Mouse (Mus musculus): ENCODE results near the gene Drg1. TPM values are rescaled to one million over a fixed set of nuclear protein-coding genes. Genes with fewer than 3 reads are reported as not detected.
"Not testable (repeated sequence)": the region's sequence is repeated elsewhere in the genome, so short reads cannot be mapped to it uniquely, and the experiment has no call there.

The Drg1 gene
- polyA plus RNA-seq, 1 experiment from 2014 or later: 132 TPM

GRCm38 (mm10) chr11:3173425-3174318 lies 92.5 kb downstream of the Drg1 start:
- H3K4me2 ChIP-seq (replicated peaks; ENCODE audit: low read depth, low read length); H3K27ac ChIP-seq (ENCODE audit: low read length); H3K4me1 ChIP-seq (ENCODE audit: insufficient read depth, low read depth, low read length); H3K27me3 ChIP-seq (replicated peaks; ENCODE audit: insufficient read depth, low read length); H3K9ac ChIP-seq (replicated peaks; ENCODE audit: low read depth); H3K4me3 ChIP-seq (ENCODE audit: low read depth, low read length); H3K36me3 ChIP-seq (ENCODE audit: insufficient read depth, low read length); H3K9me3 ChIP-seq (ENCODE audit: low read length): not testable (repeated sequence)
- ATAC-seq (peak; percentile 40), DNase-seq (ENCODE audit: low spot score) (peak; percentile 58)
- 75% methylated on average over 11 of the region's 11 CpGs for WGBS

GRCm38 (mm10) chr11:3172526-3172925 lies 93.7 kb downstream of the Drg1 start:
- not testable (repeated sequence) for ATAC-seq; H3K4me3 ChIP-seq (ENCODE audit: low read depth, low read length); H3K4me1 ChIP-seq (ENCODE audit: insufficient read depth, low read depth, low read length); H3K36me3 ChIP-seq (ENCODE audit: insufficient read depth, low read length); H3K9ac ChIP-seq (replicated peaks; ENCODE audit: low read depth); H3K9me3 ChIP-seq (ENCODE audit: low read length); H3K4me2 ChIP-seq (replicated peaks; ENCODE audit: low read depth, low read length); H3K27me3 ChIP-seq (replicated peaks; ENCODE audit: insufficient read depth, low read length); H3K27ac ChIP-seq (ENCODE audit: low read length); DNase-seq (ENCODE audit: low spot score)
- WGBS: 63% methylated on average over 5 of the region's 6 CpGs

GRCm38 (mm10) chr11:3171931-3172330 lies 94.3 kb downstream of the Drg1 start:
- H3K9ac ChIP-seq (replicated peaks; ENCODE audit: low read depth); DNase-seq (ENCODE audit: low spot score); H3K9me3 ChIP-seq (ENCODE audit: low read length); ATAC-seq; H3K27me3 ChIP-seq (replicated peaks; ENCODE audit: insufficient read depth, low read length); H3K4me2 ChIP-seq (replicated peaks; ENCODE audit: low read depth, low read length); H3K4me1 ChIP-seq (ENCODE audit: insufficient read depth, low read depth, low read length); H3K36me3 ChIP-seq (ENCODE audit: insufficient read depth, low read length); H3K4me3 ChIP-seq (ENCODE audit: low read depth, low read length); H3K27ac ChIP-seq (ENCODE audit: low read length): not testable (repeated sequence)
- WGBS: 68% methylated on average over 1 of the region's 1 CpGs

- not testable (repeated sequence) for H3K4me3 ChIP-seq (ENCODE audit: low read depth, low read length); H3K27me3 ChIP-seq (replicated peaks; ENCODE audit: insufficient read depth, low read length); H3K4me1 ChIP-seq (ENCODE audit: insufficient read depth, low read depth, low read length); H3K27ac ChIP-seq (ENCODE audit: low read length); H3K4me2 ChIP-seq (replicated peaks; ENCODE audit: low read depth, low read length); DNase-seq (ENCODE audit: low spot score); H3K36me3 ChIP-seq (ENCODE audit: insufficient read depth, low read length); H3K9ac ChIP-seq (replicated peaks; ENCODE audit: low read depth); H3K9me3 ChIP-seq (ENCODE audit: low read length)
- WGBS: 64% methylated on average over 2 of the region's 2 CpGs
- peak; percentile 13; the same call in 1 of the 2 replicates for ATAC-seq
Observed at GRCm38 (mm10) chr11:3169042-3169441, 97.2 kb downstream of the Drg1 start.

- not testable (repeated sequence) for H3K27me3 ChIP-seq (replicated peaks; ENCODE audit: insufficient read depth, low read length); H3K27ac ChIP-seq (ENCODE audit: low read length); H3K36me3 ChIP-seq (ENCODE audit: insufficient read depth, low read length); H3K9me3 ChIP-seq (ENCODE audit: low read length); H3K4me1 ChIP-seq (ENCODE audit: insufficient read depth, low read depth, low read length); ATAC-seq; H3K4me3 ChIP-seq (ENCODE audit: low read depth, low read length); H3K4me2 ChIP-seq (replicated peaks; ENCODE audit: low read depth, low read length); H3K9ac ChIP-seq (replicated peaks; ENCODE audit: low read depth)
- 65% methylated on average over 4 of the region's 4 CpGs for WGBS
- peak; percentile 24 for DNase-seq (ENCODE audit: low spot score)
Observed at GRCm38 (mm10) chr11:3167571-3168001, 98.6 kb downstream of the Drg1 start.

GRCm38 (mm10) chr11:3167129-3167528 lies 99.1 kb downstream of the Drg1 start:
- not testable (repeated sequence) for H3K4me3 ChIP-seq (ENCODE audit: low read depth, low read length); H3K36me3 ChIP-seq (ENCODE audit: insufficient read depth, low read length); ATAC-seq; H3K27ac ChIP-seq (ENCODE audit: low read length); H3K9ac ChIP-seq (replicated peaks; ENCODE audit: low read depth); H3K4me1 ChIP-seq (ENCODE audit: insufficient read depth, low read depth, low read length); H3K4me2 ChIP-seq (replicated peaks; ENCODE audit: low read depth, low read length); H3K27me3 ChIP-seq (replicated peaks; ENCODE audit: insufficient read depth, low read length); H3K9me3 ChIP-seq (ENCODE audit: low read length); DNase-seq (ENCODE audit: low spot score)
- WGBS: 87% methylated on average over 4 of the region's 4 CpGs

GRCm38 (mm10) chr11:3166321-3166720 lies 99.9 kb downstream of the Drg1 start:
- H3K4me3 ChIP-seq (ENCODE audit: low read depth, low read length); H3K4me2 ChIP-seq (replicated peaks; ENCODE audit: low read depth, low read length); H3K27me3 ChIP-seq (replicated peaks; ENCODE audit: insufficient read depth, low read length); ATAC-seq; H3K27ac ChIP-seq (ENCODE audit: low read length); H3K36me3 ChIP-seq (ENCODE audit: insufficient read depth, low read length); H3K9me3 ChIP-seq (ENCODE audit: low read length); H3K4me1 ChIP-seq (ENCODE audit: insufficient read depth, low read depth, low read length); H3K9ac ChIP-seq (replicated peaks; ENCODE audit: low read depth): not testable (repeated sequence)
- DNase-seq (ENCODE audit: low spot score): peak; percentile 41

GRCm38 (mm10) chr11:3165210-3165782 lies 100.9 kb downstream of the Drg1 start:
- peak; percentile 37 for DNase-seq (ENCODE audit: low spot score)
- not testable (repeated sequence) for H3K4me3 ChIP-seq (ENCODE audit: low read depth, low read length); H3K27ac ChIP-seq (ENCODE audit: low read length); H3K27me3 ChIP-seq (replicated peaks; ENCODE audit: insufficient read depth, low read length); H3K4me1 ChIP-seq (ENCODE audit: insufficient read depth, low read depth, low read length); H3K4me2 ChIP-seq (replicated peaks; ENCODE audit: low read depth, low read length); H3K9me3 ChIP-seq (ENCODE audit: low read length); H3K9ac ChIP-seq (replicated peaks; ENCODE audit: low read depth); H3K36me3 ChIP-seq (ENCODE audit: insufficient read depth, low read length)
- WGBS: 70% methylated on average over 2 of the region's 5 CpGs
- peak; percentile 9; the same call in 1 of the 2 replicates for ATAC-seq

GRCm38 (mm10) chr11:3163661-3164060 lies 102.6 kb downstream of the Drg1 start:
- H3K27me3 ChIP-seq (replicated peaks; ENCODE audit: insufficient read depth, low read length); H3K27ac ChIP-seq (ENCODE audit: low read length); H3K4me3 ChIP-seq (ENCODE audit: low read depth, low read length); H3K9me3 ChIP-seq (ENCODE audit: low read length); H3K9ac ChIP-seq (replicated peaks; ENCODE audit: low read depth); ATAC-seq; H3K36me3 ChIP-seq (ENCODE audit: insufficient read depth, low read length); H3K4me2 ChIP-seq (replicated peaks; ENCODE audit: low read depth, low read length); H3K4me1 ChIP-seq (ENCODE audit: insufficient read depth, low read depth, low read length): not testable (repeated sequence)
- DNase-seq (ENCODE audit: low spot score): peak; percentile 73
- WGBS: 46% methylated on average over 3 of the region's 3 CpGs
